Mouse (Mus musculus) embryonic facial prominence, embryonic 11.5 days (tissue): Measurements from ENCODE around the gene Fes. TPM values are rescaled to one million over a fixed set of nuclear protein-coding genes. Genes with fewer than 3 reads are reported as not detected.
A peak's percentile ranks its signal among the peaks of the same experiment; 100 is the strongest.

ENCODE experiments used
- ATAC-seq: fragments of 200-750 bp; cut with Nextera tagmentation; replicated peaks from 2 replicates; pipeline ENCODE4 v1.8.0; 2017; ENCODE audit warnings: low read depth; ENCODE audit not compliant: insufficient number of reproducible peaks, low FRiP score, low TSS enrichment
- DNase-seq: peaks from one replicate; pipeline ENCODE4 v3.0.0-alpha.2; 2015; ENCODE audit warnings: low spot score
- H3K27ac ChIP-seq: fragments of 300-500 bp; sonication (generic); replicated peaks from 2 replicates; pipeline ENCODE4 v1.5.1; 2014; ENCODE audit warnings: mild to moderate bottlenecking, low read depth, low read length, control low read depth
- H3K27me3 ChIP-seq: fragments of 300-500 bp; sonication (generic); 2 replicates; pipeline ENCODE4 v1.6.1; 2014; ENCODE audit warnings: mild to moderate bottlenecking, low read length, moderate library complexity, mixed read lengths; ENCODE audit not compliant: control insufficient read depth, insufficient read depth
- H3K36me3 ChIP-seq: fragments of 300-500 bp; sonication (generic); replicated peaks from 2 replicates; pipeline ENCODE4 v1.6.1; 2014; ENCODE audit warnings: low read depth, mild to moderate bottlenecking, low read length, moderate library complexity, mixed read lengths; ENCODE audit not compliant: control insufficient read depth, insufficient read depth
- H3K4me1 ChIP-seq: fragments of 300-500 bp; sonication (generic); 2 replicates; pipeline ENCODE4 v1.6.1; 2014; ENCODE audit warnings: low read length, mixed read lengths; ENCODE audit not compliant: control insufficient read depth, insufficient read depth
- H3K4me2 ChIP-seq: fragments of 300-500 bp; sonication (generic); 2 replicates; pipeline ENCODE4 v1.6.1; 2014; ENCODE audit warnings: low read depth, mild to moderate bottlenecking, control low read depth, low read length, moderate library complexity
- H3K4me3 ChIP-seq: fragments of 300-500 bp; sonication (generic); 2 replicates; pipeline ENCODE4 v1.5.1; 2014; ENCODE audit warnings: low read depth, low read length, control low read depth
- H3K9ac ChIP-seq: fragments of 300-500 bp; sonication (generic); replicated peaks from 2 replicates; pipeline ENCODE4 v1.6.1; 2014; ENCODE audit warnings: mild to moderate bottlenecking, control low read depth, low read length
- H3K9me3 ChIP-seq: fragments of 300-500 bp; sonication (generic); replicated peaks from 2 replicates; pipeline ENCODE4 v1.6.1; 2016; ENCODE audit warnings: mild to moderate bottlenecking, low read length, inconsistent platforms, mixed read lengths; ENCODE audit not compliant: control insufficient read depth
- WGBS: fragments of 180-500 bp; shearing (Covaris S2); extraction: QIAGEN DNeasy Blood & Tissue Kit; methylation state at CpG from one replicate; pipeline ENCODE4 v1.1.7; 2014; 5-methylcytosine and 5-hydroxymethylcytosine counted together
- polyA plus RNA-seq: library from polyadenylated mRNA; unstranded; fragments of >200 nt; fragmentation: Nextera tagmentation; extraction: Ambion mirVana; gene quantifications from 2 replicates; pipeline ENCODE4 v1.2.1, GENCODE M21; 2014

Fes gene
- polyA plus RNA-seq, 1 experiment from 2014 or later: 8.3 TPM

DNA sequence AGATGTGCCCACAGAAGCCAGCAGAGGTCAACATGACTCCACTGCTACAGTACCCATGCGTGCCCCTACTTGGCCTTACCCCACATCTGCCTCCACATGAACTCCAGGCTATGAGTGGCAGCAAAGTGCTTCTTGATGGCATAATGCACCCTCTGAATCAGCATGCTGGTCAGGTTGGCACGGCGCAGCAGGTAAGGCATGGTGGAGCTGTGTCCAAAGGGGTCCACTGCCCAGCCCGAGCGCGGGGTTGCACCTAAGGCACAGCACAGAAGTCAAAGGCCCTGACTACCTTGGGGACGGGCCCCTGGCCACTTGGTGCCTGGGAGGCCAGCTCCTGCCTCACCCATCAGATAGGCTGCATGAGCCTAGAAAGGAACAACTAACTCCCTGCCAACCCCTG is 20.5 kb downstream of the Fes start:
- ATAC-seq (no peak), DNase-seq (no peak)
- 91% methylated on average over 7 of the region's 7 CpGs for WGBS
- no peak overlapping the region for H3K27ac ChIP-seq
- no peaks in the 10 kb centered on the region for H3K9me3 ChIP-seq
- H3K4me1 ChIP-seq: peaks cover 2% of the 10 kb centered on the region; the same call in 1 of the 2 replicates
- H3K4me3 ChIP-seq: no peak overlapping the region
- no peak overlapping the region for H3K4me2 ChIP-seq
- no peaks in the 10 kb centered on the region for H3K27me3 ChIP-seq
- H3K9ac ChIP-seq: no peak overlapping the region
- peaks cover 7% of the 10 kb centered on the region; the same call in 1 of the 2 replicates for H3K36me3 ChIP-seq

DNA sequence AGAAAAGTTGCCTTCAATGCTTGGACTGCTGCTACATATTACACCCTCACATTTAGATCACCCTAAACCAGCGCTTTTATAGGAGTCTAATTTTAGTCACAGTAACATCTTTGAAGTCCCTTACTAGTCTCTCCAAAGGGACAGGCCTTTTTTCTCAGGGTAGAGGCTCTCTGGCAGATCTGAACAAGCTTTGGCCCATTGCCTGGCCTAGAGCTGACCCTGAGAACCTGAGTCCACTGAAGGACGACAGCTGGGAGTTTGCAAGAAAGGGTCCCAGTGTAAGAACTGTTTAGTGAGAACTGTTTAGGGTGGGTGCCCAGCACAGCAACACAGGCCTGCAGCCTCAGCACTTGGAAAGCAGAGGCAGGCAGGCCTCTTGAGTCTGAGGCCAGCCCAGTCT is 22.0 kb downstream of the Fes start:
- 84% methylated on average over 2 of the region's 2 CpGs for WGBS
- Histone ChIP-seq H3K36me3 (peaks cover 11% of the 10 kb centered on the region; the same call in 1 of the 2 replicates), H3K9me3 (no peaks in the 10 kb centered on the region), H3K9ac (no peak overlapping the region), H3K27me3 (no peaks in the 10 kb centered on the region), H3K4me1 (peaks cover 2% of the 10 kb centered on the region; the same call in 1 of the 2 replicates), H3K27ac (no peak overlapping the region), H3K4me2 (no peak overlapping the region), H3K4me3 (no peak overlapping the region)
- DNase-seq (no peak), ATAC-seq (no peak)

DNA sequence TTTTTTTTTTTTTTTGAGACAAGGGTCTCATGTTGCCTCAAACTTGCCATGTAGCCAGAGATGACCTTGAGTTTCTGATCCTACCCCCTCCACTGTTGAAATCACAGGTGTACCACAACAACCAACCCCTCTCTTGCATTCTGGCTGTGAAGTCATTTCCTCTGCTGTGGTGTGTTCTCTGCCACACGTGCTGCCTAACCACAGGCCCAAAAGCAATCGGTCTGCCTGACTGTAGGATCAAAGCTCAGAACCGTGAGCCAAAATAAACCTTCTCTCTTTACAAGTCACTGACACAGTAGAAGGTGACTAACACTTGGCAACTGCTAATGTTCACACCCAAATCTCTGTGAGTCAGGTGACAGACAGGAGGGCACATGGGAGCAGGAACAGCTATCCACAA is 27.3 kb downstream of the Fes start:
- H3K4me1 ChIP-seq: no peaks in the 10 kb centered on the region
- ATAC-seq (no peak), DNase-seq (no peak)
- H3K9me3 ChIP-seq: no peaks in the 10 kb centered on the region
- no peaks in the 10 kb centered on the region for H3K27me3 ChIP-seq
- no peak overlapping the region for H3K27ac ChIP-seq
- peaks cover 4% of the 10 kb centered on the region for H3K36me3 ChIP-seq
- H3K4me3 ChIP-seq: no peak overlapping the region
- WGBS: 75% methylated on average over 3 of the region's 3 CpGs
- H3K9ac ChIP-seq: no peak overlapping the region
- no peak overlapping the region for H3K4me2 ChIP-seq

DNA sequence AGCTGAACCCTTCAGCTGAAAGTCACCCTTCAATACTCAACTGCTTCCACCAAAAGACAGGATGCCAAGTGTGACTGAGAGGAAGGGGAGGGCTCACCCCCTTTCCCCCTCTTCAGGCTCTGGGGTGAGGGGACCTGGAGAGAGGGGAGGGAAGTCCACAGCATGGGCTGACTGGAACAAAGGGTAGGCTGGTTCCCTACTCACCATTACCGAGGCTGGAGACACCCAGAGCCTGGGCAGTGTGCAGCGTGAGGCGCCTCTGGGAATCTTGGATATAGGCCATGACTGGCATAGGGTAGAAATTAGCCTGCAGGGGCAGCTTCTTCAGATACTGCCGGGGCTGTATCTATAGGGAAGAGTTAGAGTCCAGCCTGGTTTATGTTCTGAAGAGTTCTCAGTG is 29.7 kb downstream of the Fes start:
- H3K27me3 ChIP-seq: no peaks in the 10 kb centered on the region
- H3K4me3 ChIP-seq: no peak overlapping the region
- no peak for DNase-seq
- H3K9me3 ChIP-seq: no peaks in the 10 kb centered on the region
- H3K4me1 ChIP-seq: no peaks in the 10 kb centered on the region
- 78% methylated on average over 4 of the region's 4 CpGs for WGBS
- ATAC-seq: no peak
- no peak overlapping the region for H3K27ac ChIP-seq
- H3K9ac ChIP-seq: 0 out of 2 replicates have a peak overlapping the region, but pooled peaks have one; percentile 28
- no peak overlapping the region for H3K4me2 ChIP-seq
- H3K36me3 ChIP-seq: peaks cover 8% of the 10 kb centered on the region

DNA sequence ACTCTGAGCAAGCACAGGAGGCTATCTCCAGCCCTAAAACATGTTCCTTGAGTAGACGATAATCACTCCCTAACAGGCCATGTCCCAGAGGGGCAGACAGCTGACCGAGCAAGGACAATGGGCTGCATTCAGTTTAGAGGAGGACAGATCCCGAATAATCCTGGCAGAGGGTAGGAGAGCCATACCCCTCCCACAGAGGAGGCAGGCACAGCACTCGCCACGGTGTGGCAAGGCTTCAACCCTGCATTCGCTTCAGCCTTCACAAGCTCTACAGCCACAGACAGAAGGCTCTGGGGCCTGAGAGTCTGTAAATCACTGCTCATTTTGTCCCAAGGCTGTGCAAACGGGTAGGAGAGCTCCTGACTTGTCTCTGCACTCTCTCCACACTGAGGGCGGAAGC is 30.6 kb downstream of the Fes start:
- Histone ChIP-seq H3K36me3 (peaks cover 9% of the 10 kb centered on the region), H3K27me3 (no peaks in the 10 kb centered on the region), H3K9me3 (no peaks in the 10 kb centered on the region), H3K4me2 (no peak overlapping the region), H3K4me3 (no peak overlapping the region), H3K4me1 (no peaks in the 10 kb centered on the region), H3K27ac (peak overlapping the region; percentile 28; the same call in 1 of the 2 replicates), H3K9ac (no peak overlapping the region)
- ATAC-seq (no peak), DNase-seq (no peak)
- WGBS: 32% methylated on average over 8 of the region's 8 CpGs

DNA sequence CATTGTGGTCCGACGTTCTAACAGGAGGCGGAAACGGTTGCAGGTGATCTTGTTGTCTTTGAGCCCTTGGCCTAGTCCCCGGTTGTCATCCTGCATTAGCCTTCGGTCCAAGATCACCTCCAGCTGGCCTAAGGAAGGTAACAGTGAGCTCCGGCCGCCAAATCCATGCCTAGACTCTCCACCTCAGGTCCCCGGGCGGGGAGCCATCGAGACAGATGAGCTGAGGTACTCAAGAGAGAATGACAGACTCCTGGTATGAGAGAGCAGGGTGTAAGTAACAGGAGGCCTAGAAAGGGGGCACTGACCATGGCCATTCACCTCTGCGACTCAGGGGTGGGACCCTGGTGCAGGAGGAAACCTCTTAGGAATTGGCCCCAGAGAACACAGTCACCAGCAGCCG is 31.4 kb downstream of the Fes start:
- Histone ChIP-seq H3K27me3 (no peaks in the 10 kb centered on the region), H3K4me3 (no peak overlapping the region), H3K36me3 (peaks cover 9% of the 10 kb centered on the region), H3K4me2 (no peak overlapping the region), H3K4me1 (no peaks in the 10 kb centered on the region), H3K27ac (no peak overlapping the region), H3K9me3 (no peaks in the 10 kb centered on the region), H3K9ac (no peak overlapping the region)
- 72% methylated on average over 13 of the region's 13 CpGs for WGBS
- no peak for ATAC-seq
- DNase-seq: no peak

DNA sequence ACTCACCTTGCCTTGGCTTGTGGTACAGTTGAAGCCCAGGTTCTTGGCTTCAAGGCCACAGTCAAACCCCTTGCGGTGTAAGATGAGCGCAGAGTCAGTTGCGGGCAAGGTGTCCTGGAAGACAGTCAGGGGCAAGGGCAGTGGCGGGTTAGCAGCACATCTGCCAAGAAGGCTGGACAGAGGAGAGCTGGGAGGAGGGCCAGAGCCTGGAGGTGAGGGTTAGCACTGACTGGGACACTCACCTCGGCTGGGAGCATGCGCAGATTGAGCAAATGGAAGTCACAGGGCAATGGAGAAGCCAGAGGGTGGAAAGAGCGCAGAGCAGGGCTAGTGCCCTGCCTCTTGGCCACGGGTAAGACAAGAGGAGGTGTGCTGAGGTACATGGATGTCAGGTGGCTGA is 34.8 kb downstream of the Fes start:
- Histone ChIP-seq H3K4me2 (no peak overlapping the region), H3K9me3 (no peaks in the 10 kb centered on the region), H3K4me3 (no peak overlapping the region), H3K27me3 (no peaks in the 10 kb centered on the region), H3K9ac (no peak overlapping the region), H3K27ac (no peak overlapping the region), H3K4me1 (no peaks in the 10 kb centered on the region), H3K36me3 (peaks cover 11% of the 10 kb centered on the region)
- 85% methylated on average over 8 of the region's 8 CpGs for WGBS
- ATAC-seq (no peak), DNase-seq (no peak)

DNA sequence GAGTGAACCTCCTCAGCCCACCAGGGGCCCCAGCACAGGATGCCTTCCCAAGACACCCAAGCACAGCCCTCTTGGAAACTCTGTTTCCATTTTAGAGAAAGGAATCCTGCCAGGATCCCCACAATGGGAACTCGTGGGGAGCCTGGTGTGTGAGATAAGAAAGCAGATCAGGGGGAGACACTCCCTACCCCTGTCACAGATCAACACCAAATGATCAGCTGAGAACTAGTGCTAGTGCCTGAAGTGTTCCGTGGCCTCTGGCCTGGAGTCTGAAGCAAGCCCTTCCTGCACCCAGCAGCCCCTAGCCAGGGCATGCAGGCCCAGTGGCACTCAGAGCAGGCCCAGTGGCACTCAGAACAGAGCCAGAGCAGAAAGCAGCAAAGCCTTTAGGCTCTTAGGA is 36.9 kb downstream of the Fes start:
- 72% methylated on average over 2 of the region's 2 CpGs for WGBS
- no peak for ATAC-seq
- Histone ChIP-seq H3K27ac (no peak overlapping the region), H3K9ac (no peak overlapping the region), H3K4me2 (no peak overlapping the region), H3K4me1 (no peaks in the 10 kb centered on the region), H3K9me3 (no peaks in the 10 kb centered on the region), H3K4me3 (no peak overlapping the region), H3K27me3 (no peaks in the 10 kb centered on the region), H3K36me3 (peaks cover 11% of the 10 kb centered on the region; the same call in 1 of the 2 replicates)
- DNase-seq: no peak
